Mouse (Mus musculus) thymus, adult 2 months (tissue): ENCODE measurements around the gene Tyw3. TPM values are rescaled to one million over a fixed set of nuclear protein-coding genes. Genes with fewer than 3 reads are reported as not detected.

Experiments used
- DNase-seq: peaks from one replicate; pipeline ENCODE4 v3.0.0; 2021
- H3K27ac ChIP-seq: fragments of 200-500 bp; 2 replicates; pipeline ENCODE4 v1.5.1; 2012; ENCODE audit warnings: low read length, control low read depth; ENCODE audit not compliant: control insufficient read depth, insufficient read depth
- H3K27me3 ChIP-seq: fragments of 200-500 bp; 2 replicates; pipeline ENCODE4 v1.6.1; 2012; ENCODE audit warnings: mild to moderate bottlenecking, low read length, moderate library complexity, mixed read lengths; ENCODE audit not compliant: control insufficient read depth, insufficient read depth
- H3K36me3 ChIP-seq: fragments of 200-500 bp; 2 replicates; pipeline ENCODE4 v1.6.1; 2012; ENCODE audit warnings: mild to moderate bottlenecking, low read length, moderate library complexity; ENCODE audit not compliant: control insufficient read depth, insufficient read depth
- H3K4me1 ChIP-seq: fragments of 200-500 bp; replicated peaks from 2 replicates; pipeline ENCODE4 v1.6.1; 2012; ENCODE audit warnings: low read length; ENCODE audit not compliant: control insufficient read depth, insufficient read depth
- H3K4me3 ChIP-seq: fragments of 200-500 bp; 2 replicates; pipeline ENCODE4 v1.5.1; 2012; ENCODE audit warnings: mild to moderate bottlenecking, low read length, control low read depth, moderate library complexity; ENCODE audit not compliant: control insufficient read depth, insufficient read depth
- CTCF ChIP-seq: fragments of 200-500 bp; IDR thresholded peaks from 2 replicates; pipeline ENCODE4 v1.5.1; 2012; ENCODE audit warnings: mild to moderate bottlenecking, control low read depth, low read length, moderate library complexity, borderline replicate concordance; ENCODE audit not compliant: control insufficient read depth, poor library complexity, insufficient read depth; ENCODE audit errors: extremely low read depth
- POLR2A ChIP-seq: fragments of 200-500 bp; IDR thresholded peaks from 2 replicates; pipeline ENCODE4 v1.6.1; 2012; ENCODE audit warnings: mild to moderate bottlenecking, low read length, control low read depth, moderate library complexity; ENCODE audit not compliant: control insufficient read depth, poor library complexity, insufficient read depth; ENCODE audit errors: extremely low read depth
- WGBS: fragments of 180-500 bp; shearing (Covaris S2); methylation state at CpG from one replicate; pipeline ENCODE4 v1.1.7; 2018; 5-methylcytosine and 5-hydroxymethylcytosine counted together
- polyA plus RNA-seq: library from polyadenylated mRNA; depleted of rRNA; stranded (reverse); fragments of >200 nt; gene quantifications from 2 replicates; pipeline ENCODE4 v1.2.3, GENCODE M21; 2012

Tyw3 gene
- polyA plus RNA-seq, 1 experiment, result 11.2 TPM

GRCm38 (mm10) chr3:154570786-154571185 lies 26.1 kb downstream of the Tyw3 start:
- DNase-seq, result no peak
- no peaks in the 10 kb centered on the region for H3K36me3 ChIP-seq
- 10% methylated on average over 12 of the region's 12 CpGs for WGBS
- no peaks in the 10 kb centered on the region for H3K4me1 ChIP-seq
- H3K27ac ChIP-seq, result no peak overlapping the region
- H3K4me3 ChIP-seq, result no peak overlapping the region
- no peak for TF ChIP-seq POLR2A
- no peak for TF ChIP-seq CTCF
- peaks cover 3% of the 10 kb centered on the region for H3K27me3 ChIP-seq

- TF ChIP-seq POLR2A (no peak), CTCF (no peak)
- H3K27me3 ChIP-seq, result peaks cover 3% of the 10 kb centered on the region
- no peaks in the 10 kb centered on the region for H3K36me3 ChIP-seq
- DNase-seq, result no peak
- H3K4me3 ChIP-seq, result no peak overlapping the region
- no peak overlapping the region for H3K27ac ChIP-seq
- 78% methylated on average over 14 of the region's 14 CpGs for WGBS
- H3K4me1 ChIP-seq, result no peaks in the 10 kb centered on the region
Measured at GRCm38 (mm10) chr3:154570029-154570575, 26.8 kb downstream of the Tyw3 start.

- no peak overlapping the region for H3K4me3 ChIP-seq
- no peak for DNase-seq
- H3K27ac ChIP-seq, result no peak overlapping the region
- H3K27me3 ChIP-seq, result no peaks in the 10 kb centered on the region
- H3K4me1 ChIP-seq, result no peaks in the 10 kb centered on the region
- no peak for TF ChIP-seq CTCF
- no peak for TF ChIP-seq POLR2A
- WGBS, result 76% methylated on average over 3 of the region's 3 CpGs
- H3K36me3 ChIP-seq, result no peaks in the 10 kb centered on the region
Measured at GRCm38 (mm10) chr3:154565437-154565836, 31.5 kb downstream of the Tyw3 start.

GRCm38 (mm10) chr3:154562192-154562591 lies 34.7 kb downstream of the Tyw3 start:
- WGBS, result 96% methylated on average over 3 of the region's 3 CpGs

GRCm38 (mm10) chr3:154551035-154551411 lies 45.9 kb downstream of the Tyw3 start:
- WGBS, result 86% methylated on average over 5 of the region's 5 CpGs

More at GRCm38 (mm10) chr3:154562192-154562591, 34.7 kb downstream of the Tyw3 start:
- no peak overlapping the region for H3K27ac ChIP-seq
- TF ChIP-seq CTCF, result no peak
- no peak for TF ChIP-seq POLR2A
- no peak for DNase-seq
- no peaks in the 10 kb centered on the region for H3K36me3 ChIP-seq
- H3K27me3 ChIP-seq, result no peaks in the 10 kb centered on the region
- no peak overlapping the region for H3K4me3 ChIP-seq
- no peaks in the 10 kb centered on the region for H3K4me1 ChIP-seq

GRCm38 (mm10) chr3:154550326-154551034 lies 46.4 kb downstream of the Tyw3 start:
- DNase-seq, result no peak
- Histone ChIP-seq H3K4me3 (no peak overlapping the region), H3K27me3 (no peaks in the 10 kb centered on the region), H3K27ac (no peak overlapping the region), H3K36me3 (no peaks in the 10 kb centered on the region), H3K4me1 (no peaks in the 10 kb centered on the region)
- no peak for TF ChIP-seq CTCF
- TF ChIP-seq POLR2A, result no peak
- WGBS, result 89% methylated on average over 17 of the region's 17 CpGs

More at GRCm38 (mm10) chr3:154551035-154551411, 45.9 kb downstream of the Tyw3 start:
- Histone ChIP-seq H3K27ac (no peak overlapping the region), H3K27me3 (no peaks in the 10 kb centered on the region), H3K4me1 (no peaks in the 10 kb centered on the region), H3K36me3 (no peaks in the 10 kb centered on the region), H3K4me3 (no peak overlapping the region)
- TF ChIP-seq POLR2A (no peak), CTCF (no peak)
- no peak for DNase-seq

GRCm38 (mm10) chr3:154548868-154549301 lies 48.0 kb downstream of the Tyw3 start:
- no peaks in the 10 kb centered on the region for H3K4me1 ChIP-seq
- H3K27ac ChIP-seq, result no peak overlapping the region
- no peaks in the 10 kb centered on the region for H3K27me3 ChIP-seq
- H3K36me3 ChIP-seq, result no peaks in the 10 kb centered on the region
- no peak overlapping the region for H3K4me3 ChIP-seq
- DNase-seq, result no peak
- no peak for TF ChIP-seq CTCF
- TF ChIP-seq POLR2A, result no peak
- WGBS, result 31% methylated on average over 8 of the region's 8 CpGs
